Mouse (Mus musculus) liver, adult (tissue): ENCODE measurements around the gene Lgals12.

ENCODE experiments used
- GATA4 ChIP-seq: IDR thresholded peaks from 2 replicates; pipeline ENCODE4 v1.6.1; 2014; ENCODE audit warnings: mild to moderate bottlenecking, low read length; ENCODE audit not compliant: insufficient replicate concordance

Gene Lgals12

DNA sequence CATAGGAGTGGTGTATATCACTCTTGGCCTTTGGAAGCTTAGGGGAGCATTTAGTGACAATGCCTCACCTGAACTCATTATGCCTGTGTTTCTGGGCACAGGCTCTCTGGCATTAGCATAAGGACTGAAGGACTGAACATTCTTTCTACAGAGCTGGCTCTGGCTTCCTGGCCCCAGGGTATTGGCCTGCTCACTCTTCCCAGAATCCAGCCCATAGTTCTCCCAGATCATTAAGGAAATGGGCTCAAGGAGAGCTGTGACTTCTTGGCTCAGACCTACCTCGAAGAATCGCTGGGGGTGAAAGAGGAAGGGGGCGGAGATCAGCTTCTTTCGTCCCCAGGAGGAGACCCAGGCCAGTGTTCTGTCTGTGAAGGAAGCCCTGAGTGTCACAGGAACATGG, 8.5 kb downstream of the Lgals12 start:
- no peak for TF ChIP-seq GATA4

DNA sequence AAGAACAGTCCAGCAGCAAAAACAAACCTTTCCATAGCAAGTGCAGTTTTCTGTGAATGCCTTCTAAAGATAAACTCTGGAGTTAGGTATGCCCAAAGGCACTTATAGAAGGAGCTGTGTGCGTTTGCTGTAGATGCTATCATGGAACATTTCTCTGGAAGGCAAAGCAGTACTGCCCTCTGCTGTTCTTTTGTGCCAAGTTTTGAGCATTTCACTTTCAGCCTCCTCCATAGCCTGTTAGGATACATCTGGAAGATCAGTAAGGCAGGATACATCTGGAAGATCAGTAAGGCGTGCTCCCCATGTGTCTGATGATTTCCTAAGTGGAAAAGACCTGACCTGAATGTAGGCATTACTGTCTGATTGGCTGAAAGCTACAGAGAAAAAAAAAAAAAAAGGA, 11.5 kb downstream of the Lgals12 start:
- no peak for TF ChIP-seq GATA4

DNA sequence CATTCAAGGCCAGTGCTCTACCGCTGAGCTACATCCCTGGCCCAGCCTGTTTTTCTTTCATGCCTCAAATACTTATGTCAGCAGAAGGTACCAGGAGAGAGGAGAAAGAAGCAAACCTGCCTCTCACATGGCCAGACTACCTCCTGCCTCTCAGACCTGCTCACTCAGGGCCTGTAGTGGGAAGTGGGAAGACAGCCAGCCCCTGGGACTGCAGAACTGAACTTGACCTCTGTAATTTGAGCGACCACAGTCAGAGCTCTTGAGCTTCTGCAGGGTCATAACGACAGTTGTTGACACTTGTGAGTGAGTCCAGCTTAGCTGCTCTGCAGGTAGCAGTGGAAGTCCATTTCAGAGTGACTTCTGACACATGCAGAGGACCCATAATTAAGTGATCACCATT, 15.0 kb downstream of the Lgals12 start:
- no peak for TF ChIP-seq GATA4

DNA sequence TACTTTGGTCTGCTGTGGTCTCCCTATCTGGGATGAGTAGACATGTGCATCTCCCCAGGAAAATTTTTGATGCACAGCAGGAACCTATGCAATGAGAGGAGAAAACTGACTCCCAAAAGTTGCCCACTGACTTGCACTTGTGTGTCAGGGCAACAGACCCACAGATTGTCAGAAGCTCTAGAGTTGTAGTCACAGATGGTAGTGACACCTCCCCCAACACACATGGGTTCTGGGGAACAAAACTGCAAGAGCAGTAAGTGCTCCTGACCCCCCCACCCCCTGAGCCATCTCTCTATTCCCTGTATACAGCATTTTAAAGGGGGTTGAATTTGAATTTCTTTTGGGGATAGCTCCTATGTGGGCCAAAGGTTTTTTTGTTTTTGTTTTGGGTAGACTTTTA, 16.2 kb downstream of the Lgals12 start:
- no peak for TF ChIP-seq GATA4

DNA sequence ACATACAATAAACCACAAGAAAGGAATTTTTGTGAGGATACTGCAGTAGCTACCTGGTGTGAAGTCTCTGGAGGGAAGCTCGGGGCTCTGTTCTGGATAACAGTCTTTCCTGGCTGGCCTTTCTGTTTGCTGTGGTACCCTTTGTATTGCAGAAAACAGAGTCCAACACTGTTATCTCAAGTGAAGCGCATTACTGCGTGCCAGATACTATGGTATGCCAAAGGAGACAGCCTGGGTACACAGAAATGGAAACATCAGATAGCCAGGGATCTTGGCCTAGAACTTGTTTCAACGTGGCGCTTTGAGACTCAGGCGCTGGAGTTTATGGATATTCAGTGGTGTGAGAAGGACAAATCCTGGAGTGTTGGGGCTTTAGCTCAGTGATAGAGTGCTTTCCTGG, 21.2 kb downstream of the Lgals12 start:
- TF ChIP-seq GATA4, result no peak

DNA sequence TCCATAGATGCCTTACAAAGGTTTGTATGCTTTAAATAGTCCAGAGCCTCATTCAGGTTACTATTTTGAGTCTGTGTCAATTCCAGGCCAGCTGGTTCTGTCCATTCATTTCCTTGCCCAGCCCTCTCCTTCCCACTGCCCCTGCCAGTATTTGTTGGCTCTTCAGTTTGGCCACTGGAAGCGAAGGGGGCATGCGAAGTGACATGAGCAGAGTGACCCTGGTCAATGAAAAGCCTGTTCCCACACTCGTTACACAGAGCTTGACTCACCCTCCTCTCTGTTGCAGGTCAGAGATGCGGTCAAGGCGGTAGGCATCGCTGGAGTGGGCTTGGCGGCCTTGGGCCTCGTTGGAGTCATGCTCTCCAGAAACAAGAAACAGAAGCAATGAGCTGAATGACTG, 21.7 kb downstream of the Lgals12 start:
- TF ChIP-seq GATA4, result no peak

DNA sequence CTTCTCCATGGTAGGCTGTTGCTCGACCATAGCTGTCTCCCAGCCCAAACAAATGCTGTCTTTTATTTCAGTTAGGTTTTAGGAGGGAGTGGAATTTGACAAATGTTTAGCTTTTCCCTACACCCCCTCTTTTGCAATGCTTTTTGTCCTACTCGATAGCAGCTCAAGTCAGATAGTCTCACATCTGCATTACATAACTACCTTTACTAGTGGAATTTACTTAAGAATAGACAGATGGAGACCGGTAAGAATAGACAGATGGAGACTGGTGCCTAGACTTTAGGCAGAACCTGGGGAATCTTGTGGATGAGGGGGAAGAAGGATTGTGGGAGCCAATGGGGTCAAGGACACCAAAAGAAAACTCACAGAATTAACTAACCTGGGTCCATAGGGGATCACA, 23.4 kb downstream of the Lgals12 start:
- TF ChIP-seq GATA4, result no peak

DNA sequence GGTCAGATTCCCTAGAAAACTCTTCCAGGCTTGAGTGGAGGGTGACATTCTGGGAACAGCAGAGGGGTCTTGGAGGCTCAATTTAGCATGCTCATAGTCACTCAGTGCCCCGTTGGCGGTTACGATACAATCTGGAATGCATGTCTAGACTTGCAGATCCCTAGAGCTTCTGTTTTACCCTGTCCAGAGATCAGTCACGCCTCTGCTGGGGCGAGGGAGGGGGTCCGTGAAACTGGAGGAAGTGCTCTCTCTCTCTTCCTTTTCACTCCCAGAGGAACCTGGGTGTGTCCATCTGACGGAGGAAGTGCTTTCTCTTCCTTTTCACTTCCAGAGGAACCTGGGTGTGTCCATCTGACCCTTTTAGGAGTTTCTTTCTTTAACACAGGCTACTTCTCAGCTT, 23.9 kb downstream of the Lgals12 start:
- no peak for TF ChIP-seq GATA4

DNA sequence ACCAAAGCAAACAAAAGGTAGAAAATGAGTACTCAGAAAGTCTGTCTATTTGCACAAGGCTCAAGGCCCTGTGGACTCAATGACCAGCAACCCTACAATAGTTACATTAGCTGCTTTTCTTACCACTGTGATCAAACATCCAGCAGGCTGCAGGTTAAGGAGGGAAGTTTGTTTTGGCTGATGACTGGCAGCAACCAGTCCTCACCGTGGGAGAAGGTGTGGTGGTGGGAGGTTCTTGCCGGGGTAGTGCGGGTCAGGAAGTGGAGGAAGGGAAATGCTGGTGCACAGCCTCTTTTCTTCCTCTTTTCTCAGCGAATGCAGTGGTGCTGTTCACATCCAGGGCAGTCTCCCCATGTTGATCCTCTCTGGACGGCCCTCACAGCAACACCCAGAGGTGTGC, 26.0 kb downstream of the Lgals12 start:
- TF ChIP-seq GATA4, result no peak

DNA sequence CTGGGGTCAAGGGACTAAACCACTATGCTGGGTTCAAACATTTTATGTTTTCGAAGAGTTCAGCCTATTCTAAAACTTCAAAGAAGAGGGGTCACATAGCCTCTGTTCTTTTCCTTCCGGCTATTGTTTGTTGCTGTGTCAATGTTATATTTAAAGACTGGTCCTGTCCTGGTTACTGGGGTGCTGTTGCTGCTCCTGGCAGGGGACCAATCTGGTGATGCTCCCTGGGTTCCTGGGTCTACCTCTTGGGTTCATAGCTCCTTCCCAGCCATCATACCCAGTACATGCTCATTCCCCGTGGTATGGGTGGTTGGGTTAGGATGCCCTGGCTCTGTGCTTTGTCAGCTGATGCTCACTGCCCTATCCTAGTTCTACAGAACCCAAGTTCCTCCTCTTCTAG, 29.3 kb downstream of the Lgals12 start:
- no peak for TF ChIP-seq GATA4

DNA sequence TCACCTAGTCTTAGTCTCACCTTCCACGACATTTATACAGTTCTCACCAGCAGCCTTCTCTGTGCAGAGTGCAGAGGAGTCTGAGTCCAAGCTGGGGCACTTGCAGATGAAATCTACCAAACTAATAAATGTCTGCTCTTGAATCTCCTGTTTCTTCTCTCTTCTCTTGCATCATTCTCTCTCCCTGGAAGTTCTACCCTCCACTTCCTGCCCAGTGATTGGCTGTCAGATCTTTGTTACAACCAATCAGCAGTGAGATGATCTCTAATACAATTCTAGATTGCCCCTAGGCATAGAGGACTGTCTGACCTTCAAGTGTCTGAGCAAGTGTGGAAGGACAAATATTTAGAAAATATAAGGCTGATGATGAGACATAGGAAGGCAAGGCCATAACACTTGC, 30.8 kb downstream of the Lgals12 start:
- TF ChIP-seq GATA4, result no peak

DNA sequence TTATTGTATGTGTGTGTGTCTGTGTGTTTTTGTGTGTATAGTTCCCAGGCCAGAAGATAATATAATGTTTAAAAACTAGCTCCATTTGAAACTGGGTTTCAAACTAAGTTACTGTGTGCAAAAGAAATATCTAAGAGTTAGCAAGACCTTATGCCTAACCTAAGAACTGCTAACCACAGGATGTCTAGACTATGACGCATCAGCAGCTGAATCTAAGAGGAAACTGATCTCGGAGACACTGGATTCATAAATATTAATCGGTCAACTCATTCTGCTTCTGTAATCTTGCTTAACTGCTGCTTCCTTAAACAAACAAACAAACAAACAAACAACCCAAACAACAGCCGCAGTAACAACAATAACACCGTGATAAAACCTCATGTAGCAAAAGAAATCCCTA, 37.3 kb downstream of the Lgals12 start:
- no peak for TF ChIP-seq GATA4

DNA sequence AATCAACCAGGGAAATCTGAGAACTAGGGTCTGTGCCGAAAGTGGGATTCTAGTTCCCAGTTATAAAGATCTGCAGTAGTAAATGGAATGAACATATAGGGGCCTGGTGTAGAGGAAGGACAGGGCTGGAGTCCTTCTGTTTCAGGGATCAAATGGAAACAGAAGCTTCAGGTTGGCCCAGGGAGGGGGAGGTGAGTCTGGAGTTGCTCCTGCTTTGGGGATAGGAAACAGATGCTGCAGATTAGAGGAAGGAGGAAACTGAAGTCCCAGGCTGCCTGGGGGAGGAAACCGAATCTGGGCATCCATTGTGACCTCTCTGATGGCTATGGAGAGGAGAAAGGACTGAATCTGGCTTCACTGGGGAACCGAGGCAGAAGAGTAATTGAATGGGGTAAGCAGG, 38.6 kb downstream of the Lgals12 start:
- no peak for TF ChIP-seq GATA4

DNA sequence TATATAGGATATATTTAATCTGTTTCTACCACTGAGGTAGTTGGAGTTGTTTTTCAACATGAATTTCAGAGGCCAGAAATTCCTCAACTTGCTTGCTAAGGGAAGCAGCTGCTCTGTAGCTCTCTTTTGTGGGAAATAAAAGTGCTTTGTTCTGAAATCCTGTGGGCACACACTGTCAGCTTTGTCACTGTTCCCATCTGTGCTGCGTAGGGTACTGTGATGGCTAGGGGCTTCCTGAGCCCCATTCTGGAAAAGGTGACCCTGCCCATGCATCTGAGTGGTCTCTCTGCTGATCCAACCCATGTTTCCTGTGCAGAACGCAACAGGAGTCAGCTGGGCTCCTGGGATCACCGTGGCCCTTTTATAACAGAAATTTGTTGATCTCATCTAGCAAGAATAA, 40.2 kb downstream of the Lgals12 start:
- no peak for TF ChIP-seq GATA4

DNA sequence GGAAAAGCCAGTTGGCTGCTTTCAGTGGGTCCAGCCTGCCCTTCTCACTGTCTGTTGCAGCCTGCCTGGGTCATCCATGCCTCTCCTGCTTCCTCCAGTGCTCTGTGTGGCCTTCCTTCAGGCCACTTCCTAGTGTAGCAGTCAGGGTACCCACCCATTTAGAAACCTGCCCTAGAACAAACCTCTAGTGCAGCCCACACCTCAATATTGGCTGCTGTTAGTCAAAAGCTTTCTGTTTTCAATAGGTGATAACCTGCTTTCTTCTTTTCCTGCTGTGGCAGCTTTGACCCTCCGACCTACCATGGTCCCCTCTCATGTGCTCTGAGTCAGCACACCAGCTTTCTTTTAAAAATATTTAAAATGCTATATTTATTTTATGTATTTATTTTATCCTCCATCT, 42.5 kb downstream of the Lgals12 start:
- TF ChIP-seq GATA4, result no peak

DNA sequence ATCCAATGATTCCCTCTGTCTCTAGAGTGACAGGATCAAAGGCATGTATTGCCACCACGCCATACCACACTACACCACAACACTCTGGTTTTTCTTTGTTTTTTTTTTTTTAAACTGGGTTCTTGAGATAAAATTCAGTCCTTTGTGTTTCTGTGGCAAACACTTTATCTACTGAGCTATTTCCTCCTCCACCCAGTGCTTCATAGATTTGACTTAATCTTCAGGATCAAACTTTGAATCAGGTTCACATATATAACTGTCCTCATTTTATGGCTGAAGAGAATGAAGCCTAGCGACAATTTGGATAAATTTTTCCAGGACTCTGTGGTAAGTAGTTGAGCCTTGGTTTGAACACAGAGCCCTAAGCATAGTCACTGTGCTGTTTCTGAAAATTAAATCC, 43.3 kb downstream of the Lgals12 start:
- no peak for TF ChIP-seq GATA4

DNA sequence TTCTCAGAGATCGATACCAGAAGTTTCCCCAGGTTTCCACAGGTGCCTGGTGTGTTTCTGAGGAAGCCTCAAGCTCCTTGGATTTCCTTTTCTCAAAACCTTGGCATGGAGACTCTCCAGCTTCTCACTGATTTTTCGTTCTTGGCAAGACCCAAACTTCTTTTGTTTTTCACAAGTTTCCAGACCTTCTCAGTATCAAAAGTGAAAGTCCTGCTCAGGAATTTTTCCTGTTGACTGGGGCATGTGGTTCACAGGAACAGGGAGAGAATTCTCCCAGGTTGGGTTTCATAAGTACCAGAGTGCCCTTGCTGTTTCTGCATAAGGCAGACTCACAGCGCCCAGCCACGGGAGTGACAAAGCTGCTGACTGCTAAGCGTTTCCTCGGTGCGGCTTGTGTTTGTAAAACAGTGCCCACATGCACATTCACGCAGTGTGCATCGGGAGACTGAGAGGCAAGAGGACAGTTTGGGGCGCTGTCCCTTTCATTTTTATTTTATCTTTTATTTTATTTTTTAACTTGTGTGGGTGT, 44.3 kb downstream of the Lgals12 start:
- no peak for TF ChIP-seq GATA4

DNA sequence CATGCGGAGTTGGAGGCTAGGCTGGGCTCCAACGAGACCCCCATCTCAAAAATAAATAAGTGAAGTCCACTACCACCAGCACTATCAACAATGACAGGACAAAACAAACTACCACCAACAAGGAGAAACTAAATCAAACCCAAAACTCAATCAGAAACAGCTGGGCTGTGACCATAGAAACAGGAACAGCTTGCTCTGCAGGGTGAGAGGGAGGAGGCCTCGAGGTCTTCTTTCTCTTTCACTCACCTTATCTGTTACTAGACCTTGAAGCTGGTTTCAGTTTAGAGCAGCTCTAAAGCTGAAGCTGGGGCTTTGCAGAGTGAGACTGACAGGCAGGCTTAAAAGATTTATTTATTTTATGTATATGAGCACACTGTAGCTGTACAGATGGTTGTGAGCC, 45.5 kb downstream of the Lgals12 start:
- no peak for TF ChIP-seq GATA4
